Mouse (Mus musculus) neural tube, embryonic 14.5 days (tissue): ENCODE results near the gene Hnmt. TPM values are rescaled to one million over a fixed set of nuclear protein-coding genes. Genes with fewer than 3 reads are reported as not detected.
"Not testable (repeated sequence)": the region's sequence is repeated elsewhere in the genome, so short reads cannot be mapped to it uniquely, and the experiment has no call there.

Experiments
- ATAC-seq: fragments of 200-750 bp; cut with Nextera tagmentation; 2 replicates; pipeline ENCODE4 v1.8.0; 2017; ENCODE audit warnings: low read depth, mild to moderate bottlenecking, moderate TSS enrichment, moderate library complexity
- H3K27ac ChIP-seq: fragments of 300-500 bp; sonication (generic); 2 replicates; pipeline ENCODE4 v1.5.1; 2014; ENCODE audit warnings: low read depth, mild to moderate bottlenecking, control low read depth, low read length, moderate library complexity, mixed read lengths
- H3K27me3 ChIP-seq: fragments of 300-500 bp; sonication (generic); 2 replicates; pipeline ENCODE4 v1.6.1; 2014; ENCODE audit warnings: low read length; ENCODE audit not compliant: control insufficient read depth, insufficient read depth
- H3K36me3 ChIP-seq: fragments of 300-500 bp; sonication (generic); 2 replicates; pipeline ENCODE4 v1.6.1; 2014; ENCODE audit warnings: low read length, mixed read lengths; ENCODE audit not compliant: control insufficient read depth, insufficient read depth
- H3K4me1 ChIP-seq: fragments of 300-500 bp; sonication (generic); 2 replicates; pipeline ENCODE4 v1.6.1; 2014; ENCODE audit warnings: low read length; ENCODE audit not compliant: control insufficient read depth, insufficient read depth
- H3K4me2 ChIP-seq: fragments of 300-500 bp; sonication (generic); 2 replicates; pipeline ENCODE4 v1.6.1; 2014; ENCODE audit warnings: mild to moderate bottlenecking, low read depth, low read length, control low read depth
- H3K4me3 ChIP-seq: fragments of 300-500 bp; sonication (generic); 2 replicates; pipeline ENCODE4 v1.5.1; 2014; ENCODE audit warnings: low read depth, low read length, control low read depth, mixed read lengths
- H3K9ac ChIP-seq: fragments of 300-500 bp; sonication (generic); replicated peaks from 2 replicates; pipeline ENCODE4 v1.6.1; 2014; ENCODE audit warnings: low read depth, mild to moderate bottlenecking, control low read depth, low read length, mixed read lengths
- H3K9me3 ChIP-seq: fragments of 300-500 bp; sonication (generic); 2 replicates; pipeline ENCODE4 v1.6.1; 2016; ENCODE audit warnings: low read length; ENCODE audit not compliant: control insufficient read depth
- WGBS: fragments of 180-500 bp; shearing (Covaris S2); extraction: QIAGEN DNeasy Blood & Tissue Kit; methylation state at CpG from one replicate; pipeline ENCODE4 v1.1.7; 2014; 5-methylcytosine and 5-hydroxymethylcytosine counted together
- polyA plus RNA-seq: library from polyadenylated mRNA; unstranded; fragments of >200 nt; fragmentation: Nextera tagmentation; extraction: Ambion mirVana; gene quantifications from 2 replicates; pipeline ENCODE4 v1.2.1, GENCODE M21; 2014

Hnmt gene
- polyA plus RNA-seq, 1 experiment from 2014 or later: 14.1 TPM

DNA sequence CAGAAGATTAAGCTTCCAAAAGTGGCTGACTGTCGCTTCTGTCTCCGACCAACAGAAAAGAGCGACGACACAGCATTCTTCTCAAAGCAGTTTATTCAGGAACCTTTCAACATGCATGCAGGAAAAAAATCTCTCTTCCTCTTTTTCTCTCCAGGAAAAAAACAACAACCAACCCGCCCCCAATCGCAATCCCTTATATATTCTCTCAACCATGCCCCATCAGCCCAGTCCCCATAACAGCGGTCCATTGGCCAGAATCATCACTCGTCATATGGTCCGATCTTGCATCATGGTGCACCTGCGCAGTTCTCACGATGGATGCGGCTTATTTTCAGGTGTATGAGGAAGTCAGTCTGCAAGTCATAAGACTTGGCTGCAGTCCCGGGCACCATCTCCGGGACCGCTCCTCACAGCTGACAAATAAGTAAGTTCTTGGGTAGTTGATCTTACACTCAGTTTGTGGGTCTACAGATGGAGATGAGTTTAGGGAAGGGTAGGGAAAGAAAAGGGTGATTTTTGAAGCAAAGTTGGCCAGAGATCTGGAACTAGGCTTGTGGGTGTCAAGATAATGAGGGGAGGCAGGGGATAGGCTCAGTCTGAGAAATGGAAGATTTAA lies 88.4 kb downstream of the Hnmt start:
- not testable (repeated sequence) for H3K27ac ChIP-seq, H3K4me3 ChIP-seq, H3K4me2 ChIP-seq, H3K9me3 ChIP-seq, H3K4me1 ChIP-seq, H3K9ac ChIP-seq, ATAC-seq, H3K27me3 ChIP-seq, H3K36me3 ChIP-seq
- whole genome bisulfite sequencing: 97% methylated on average over 15 of the region's 15 CpGs

Other genes starting within 250 kb of the Hnmt start
- gene Tbpl2, start 47.2 kb upstream of the Hnmt start, polyA plus RNA-seq: not detected in 2 replicates
- gene Il1f8, start 103.8 kb upstream of the Hnmt start, polyA plus RNA-seq: not detected in 2 replicates
- not detected in 2 replicates for gene Il1f9, start 137.1 kb upstream of the Hnmt start, polyA plus RNA-seq
- not detected in 2 replicates for gene Il1f6, start 166.0 kb upstream of the Hnmt start, polyA plus RNA-seq
- not detected in 2 replicates for gene Il1f5, start 227.6 kb upstream of the Hnmt start, polyA plus RNA-seq
- not detected in 2 replicates for gene Il1f10, start 241.8 kb upstream of the Hnmt start, polyA plus RNA-seq